Comparison of ENCODE assay signal across 23 mouse cellular contexts in genomic region chr10:126734661-126735060, GRCm38 (mm10).
A peak's percentile ranks its signal among the peaks of the same experiment; 100 is the strongest.
DNase-seq lines count a peak whose midpoint lies in the region; ATAC-seq lines count a peak whose summit lies in the region.
"Had no signal": no experiment of that assay in that cellular context is flagged by ENCODE, and none has a peak within 500 bp of the region (broad histone marks: within the 10 kb centered on the region; RNA-seq: fewer than 3 reads in every experiment).

No protein-coding gene starts in this region.

- no peaks in the 10 kb centered on the region for H3K27me3 ChIP-seq in kidney, embryonic 15.5 days
- H3K27me3 ChIP-seq in kidney, embryonic 16.5 days (ENCODE audit: insufficient read depth, low read length): no peaks in the 10 kb centered on the region
- no peaks in the 10 kb centered on the region for H3K27me3 ChIP-seq in liver, embryonic 13.5 days
- H3K27me3 ChIP-seq: CH12.LX; embryonic facial prominence, embryonic 15.5 days; heart, embryonic 15.5 days had no signal

- 25% methylated on average over 2 of the region's 2 CpGs for whole genome bisulfite sequencing in kidney, embryonic 15.5 days
- WGBS in kidney, embryonic 16.5 days: 17% methylated on average over 2 of the region's 2 CpGs
- WGBS in liver, embryonic 13.5 days (ENCODE audit: insufficient replicate concordance): 28% methylated on average over 2 of the region's 2 CpGs

- 0 out of 2 replicates have a peak, but pooled peaks have one; percentile 40 for ATAC-seq in kidney, embryonic 15.5 days (replicated peaks; ENCODE audit: low FRiP score)
- ATAC-seq in kidney, embryonic 16.5 days (ENCODE audit: low FRiP score, low TSS enrichment): no peak
- peak; percentile 65; the same call in 1 of the 2 replicates for ATAC-seq in liver, embryonic 13.5 days (ENCODE audit: low read depth)
- ATAC-seq in monocyte, adult 5-6 weeks (replicated peaks; ENCODE audit: insufficient number of reproducible peaks, low FRiP score, low TSS enrichment, poor library complexity, severe bottlenecking): no peak
- ATAC-seq: activated CD4-positive, CD25-positive, alpha-beta regulatory T cell, adult 4 months; forebrain, embryonic 14.5 days; Patski had no signal

- H3K36me3 ChIP-seq in kidney, embryonic 15.5 days: no peaks in the 10 kb centered on the region
- H3K36me3 ChIP-seq in kidney, embryonic 16.5 days (ENCODE audit: insufficient read depth, low read length): no peaks in the 10 kb centered on the region
- H3K36me3 ChIP-seq in liver, embryonic 13.5 days: no peaks in the 10 kb centered on the region
- H3K36me3 ChIP-seq: embryonic facial prominence, embryonic 15.5 days; forebrain, embryonic 10.5 days; heart, embryonic 10.5 days; heart, embryonic 15.5 days had no signal

- H3K9me3 ChIP-seq in kidney, embryonic 15.5 days (replicated peaks): no peaks in the 10 kb centered on the region
- no peaks in the 10 kb centered on the region for H3K9me3 ChIP-seq in kidney, embryonic 16.5 days (ENCODE audit: low read length)
- 0 out of 2 replicates have a peak, but pooled peaks cover 3% of the 10 kb centered on the region for H3K9me3 ChIP-seq in liver, embryonic 13.5 days (replicated peaks)
- H3K9me3 ChIP-seq: embryonic facial prominence, embryonic 15.5 days; forebrain, embryonic 10.5 days; heart, embryonic 10.5 days; heart, embryonic 15.5 days had no signal

- no peaks in the 10 kb centered on the region for H3K4me1 ChIP-seq in kidney, embryonic 15.5 days
- no peaks in the 10 kb centered on the region for H3K4me1 ChIP-seq in kidney, embryonic 16.5 days (ENCODE audit: insufficient read depth, low read length)
- peaks cover 6% of the 10 kb centered on the region; the same call in 1 of the 2 replicates for H3K4me1 ChIP-seq in liver, embryonic 13.5 days (replicated peaks)
- H3K4me1 ChIP-seq: embryonic facial prominence, embryonic 15.5 days; forebrain, embryonic 10.5 days; heart, embryonic 10.5 days; heart, embryonic 15.5 days had no signal

- DNase-seq in liver: peak; percentile 7
- no peak for DNase-seq in liver, embryonic 13.5 days
- DNase-seq in gastrocnemius, adult 18-20 months (ENCODE audit: low spot score): no peak
- DNase-seq: adrenal gland, postnatal 14 days; cerebellum, adult 18-20 months; cerebellum, adult 9-11 months; embryo, embryonic 11 days; gastrocnemius, postnatal 36 days; heart, adult 18-20 months; heart, postnatal 14 days had no signal

- no peak overlapping the region for H3K4me2 ChIP-seq in kidney, embryonic 15.5 days
- H3K4me2 ChIP-seq in kidney, embryonic 16.5 days (replicated peaks; ENCODE audit: low read depth, low read length): no peak overlapping the region
- H3K4me2 ChIP-seq in liver, embryonic 13.5 days: no peak overlapping the region
- H3K4me2 ChIP-seq: embryonic facial prominence, embryonic 15.5 days; heart, embryonic 15.5 days; hindbrain, embryonic 14.5 days had no signal

- H3K27ac ChIP-seq in kidney, embryonic 15.5 days: no peak overlapping the region
- no peak overlapping the region for H3K27ac ChIP-seq in kidney, embryonic 16.5 days (ENCODE audit: low read length)
- no peak overlapping the region for H3K27ac ChIP-seq in liver, embryonic 13.5 days
- H3K27ac ChIP-seq: embryonic facial prominence, embryonic 15.5 days; forebrain, embryonic 10.5 days; heart, embryonic 10.5 days; heart, embryonic 15.5 days; hindbrain, embryonic 14.5 days had no signal

- no peak overlapping the region for H3K4me3 ChIP-seq in kidney, embryonic 15.5 days (replicated peaks)
- H3K4me3 ChIP-seq in kidney, embryonic 16.5 days (ENCODE audit: low read length): no peak overlapping the region
- H3K4me3 ChIP-seq in liver, embryonic 13.5 days (replicated peaks): no peak overlapping the region
- H3K4me3 ChIP-seq: embryonic facial prominence, embryonic 15.5 days; erythroblast, embryonic 14.5 days; forebrain, embryonic 10.5 days; heart, embryonic 10.5 days; heart, embryonic 15.5 days had no signal

- H3K9ac ChIP-seq in kidney, embryonic 15.5 days: no peak overlapping the region
- H3K9ac ChIP-seq in kidney, embryonic 16.5 days (replicated peaks; ENCODE audit: low read length): no peak overlapping the region
- no peak overlapping the region for H3K9ac ChIP-seq in liver, embryonic 13.5 days
- H3K9ac ChIP-seq: embryonic facial prominence, embryonic 15.5 days; heart, embryonic 15.5 days; hindbrain, embryonic 14.5 days had no signal

Comparison
In these comparisons a context has a peak if more than half of its experiments do, and no peak if none do; other contexts are left out.
1. ATAC-seq: peak in kidney, embryonic 15.5 days (single experiment) and liver, embryonic 13.5 days (single experiment); none in kidney, embryonic 16.5 days (single experiment) and monocyte, adult 5-6 weeks (single experiment).